Mouse (Mus musculus) layer of hippocampus, adult 18-20 months (tissue): ENCODE measurements at regions not wholly inside any gene's neighbourhood (a gene's known extent, or its start where the extent isn't known, plus 50 kb on each side); places are given as distances from the start of the nearest gene placed in this dataset.

Source experiments
- DNase-seq, 2 experiments: peaks; one replicate each; pipeline ENCODE4 v3.0.0; 2022; ENCODE audit warnings: low spot score in 2 of 2

GRCm38 (mm10) chr4:152756535-152756934, 278.9 kb upstream of the Kcnab2 start:
- DNase-seq = peak in 1 of 2 experiments; percentile 29

GRCm38 (mm10) chr4:152755756-152756155, 278.1 kb upstream of the Kcnab2 start:
- no peak for DNase-seq

GRCm38 (mm10) chr4:152744366-152744765, 266.7 kb upstream of the Kcnab2 start:
- DNase-seq = no peak

- DNase-seq = no peak
These were observed 255.3 kb upstream of the Kcnab2 start for GRCm38 (mm10) chr4:152733017-152733416.

- peak; percentile 51 to 85 for DNase-seq
These were observed 254.3 kb upstream of the Kcnab2 start for GRCm38 (mm10) chr4:152731988-152732387.

GRCm38 (mm10) chr4:152731082-152731720, 253.5 kb upstream of the Kcnab2 start:
- DNase-seq = no peak

- DNase-seq = no peak
These were observed 251.8 kb upstream of the Kcnab2 start for GRCm38 (mm10) chr4:152729421-152729820.

- peak in 1 of 2 experiments; percentile 44 for DNase-seq
These were observed 248.2 kb upstream of the Kcnab2 start for GRCm38 (mm10) chr4:152725881-152726280.

- DNase-seq = no peak
These were observed 247.8 kb upstream of the Kcnab2 start for GRCm38 (mm10) chr4:152725423-152725822.

GRCm38 (mm10) chr4:152724741-152725140, 247.1 kb upstream of the Kcnab2 start:
- DNase-seq = no peak

- no peak for DNase-seq
These were observed 246.4 kb upstream of the Kcnab2 start for GRCm38 (mm10) chr4:152724026-152724425.

- DNase-seq = no peak
These were observed 242.9 kb upstream of the Kcnab2 start for GRCm38 (mm10) chr4:152720528-152720927.

GRCm38 (mm10) chr4:152719416-152720127, 241.9 kb upstream of the Kcnab2 start:
- no peak for DNase-seq

GRCm38 (mm10) chr4:152710339-152710738, 232.7 kb upstream of the Kcnab2 start:
- no peak for DNase-seq

- DNase-seq = no peak
These were observed 222.5 kb upstream of the Kcnab2 start for GRCm38 (mm10) chr4:152700217-152700616.

- DNase-seq = peak; percentile 6 to 15
These were observed 219.7 kb upstream of the Kcnab2 start for GRCm38 (mm10) chr4:152697247-152697960.

GRCm38 (mm10) chr4:152691735-152692134, 214.1 kb upstream of the Kcnab2 start:
- peak in 1 of 2 experiments; percentile 17 for DNase-seq

- peak in 1 of 2 experiments; percentile 30 for DNase-seq
These were observed 213.6 kb upstream of the Kcnab2 start for GRCm38 (mm10) chr4:152691302-152691701.

GRCm38 (mm10) chr4:152690766-152691165, 213.1 kb upstream of the Kcnab2 start:
- DNase-seq = no peak

GRCm38 (mm10) chr4:152689831-152690230, 212.2 kb upstream of the Kcnab2 start:
- DNase-seq = no peak

- no peak for DNase-seq
These were observed 208.9 kb upstream of the Kcnab2 start for GRCm38 (mm10) chr4:152686509-152687081.

GRCm38 (mm10) chr4:152674140-152674539, 196.5 kb upstream of the Kcnab2 start:
- no peak for DNase-seq
